Mouse (Mus musculus): Measurements from ENCODE around the gene Grm3.

- TF ChIP-seq POLR2A (IDR thresholded peaks at IDR 0.05; ENCODE audit: borderline replicate concordance, insufficient read depth, low read length), result no peak
- no peak for TF ChIP-seq CTCF (IDR thresholded peaks at IDR 0.05; ENCODE audit: borderline replicate concordance, insufficient read depth, low read depth, low read length)
These were observed 34.2 kb downstream of the Grm3 start for GRCm38 (mm10) chr5:9690599-9691242.
